Mouse (Mus musculus): ENCODE data around the gene Tmem9. TPM values are rescaled to one million over a fixed set of nuclear protein-coding genes. Genes with fewer than 3 reads are reported as not detected.
A peak's percentile ranks its signal among the peaks of the same experiment; 100 is the strongest.

Gene Tmem9
- total and polyA plus RNA-seq, 2 experiments from 2014 or later = 110 to 172 TPM

- Histone ChIP-seq H3K9me3 (ENCODE audit: low read length) (no peaks in the 10 kb centered on the region), H3K27me3 (ENCODE audit: insufficient read depth, low read length) (no peaks in the 10 kb centered on the region), H3K4me1 (ENCODE audit: insufficient read depth, low read length) (no peaks in the 10 kb centered on the region), H3K4me2 (ENCODE audit: low read depth, low read length, poor library complexity, severe bottlenecking) (no peak overlapping the region), H3K9ac (replicated peaks; ENCODE audit: low read length, poor library complexity, severe bottlenecking) (no peak overlapping the region), H3K27ac (ENCODE audit: low read depth, low read length) (no peak overlapping the region), H3K4me3 (ENCODE audit: low read depth, low read length) (no peak overlapping the region), H3K36me3 (ENCODE audit: insufficient read depth, low read length) (no peaks in the 10 kb centered on the region)
- no peak for ATAC-seq (ENCODE audit: low FRiP score)
- 93% methylated on average over 2 of the region's 2 CpGs for WGBS
- no peak for DNase-seq (ENCODE audit: low spot score)
- no peak for TF ChIP-seq CTCF (IDR thresholded peaks at IDR 0.05)
Measured at GRCm38 (mm10) chr1:136001438-136001837, 6.5 kb upstream of the Tmem9 start.

DNA sequence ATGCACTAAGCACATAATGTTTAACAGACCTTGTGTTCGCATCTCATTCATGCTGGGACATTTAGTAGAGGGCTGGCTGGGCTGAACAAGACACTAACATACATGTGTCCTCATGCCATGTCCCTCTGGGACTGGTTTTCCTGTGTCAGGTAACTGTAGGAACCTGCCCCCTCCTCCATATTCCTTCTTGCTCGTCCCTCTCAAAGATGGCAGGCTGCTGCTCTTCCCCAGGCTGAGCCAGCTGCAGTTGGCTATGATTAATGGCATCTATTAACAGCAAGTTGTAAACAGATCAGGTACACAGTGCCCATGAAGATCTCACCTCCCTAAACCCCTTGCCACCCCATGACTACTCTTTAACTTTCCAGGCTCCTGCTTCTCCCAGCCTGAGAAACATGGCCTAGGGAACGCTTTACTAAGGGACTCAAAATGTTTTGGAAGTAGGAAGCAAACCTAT, 1.6 kb upstream of the Tmem9 start, which contains the start of gene Igfn1:
Igfn1 (minus strand) TSS at position 51 of the 457 bp plus-strand sequence.
- Histone ChIP-seq H3K9me3 (ENCODE audit: low read length) (no peaks in the 10 kb centered on the region), H3K27me3 (ENCODE audit: insufficient read depth, low read length) (no peaks in the 10 kb centered on the region), H3K4me1 (ENCODE audit: insufficient read depth, low read length) (no peaks in the 10 kb centered on the region), H3K4me3 (ENCODE audit: low read depth, low read length) (peak within 1 kb of the TSS; percentile 27; the same call in 1 of the 2 replicates), H3K36me3 (ENCODE audit: insufficient read depth, low read length) (no peaks in the 10 kb centered on the region), H3K27ac (ENCODE audit: low read depth, low read length) (no peak within 1 kb of the TSS), H3K4me2 (ENCODE audit: low read depth, low read length, poor library complexity, severe bottlenecking) (peak within 1 kb of the TSS; percentile 70), H3K9ac (replicated peaks; ENCODE audit: low read length, poor library complexity, severe bottlenecking) (no peak within 1 kb of the TSS)
- no peak for ATAC-seq (ENCODE audit: low FRiP score)
- no peak for DNase-seq (ENCODE audit: low spot score)
- WGBS = 80% methylated on average over 3 of the region's 3 CpGs
- no peak for TF ChIP-seq CTCF (IDR thresholded peaks at IDR 0.05)

DNA sequence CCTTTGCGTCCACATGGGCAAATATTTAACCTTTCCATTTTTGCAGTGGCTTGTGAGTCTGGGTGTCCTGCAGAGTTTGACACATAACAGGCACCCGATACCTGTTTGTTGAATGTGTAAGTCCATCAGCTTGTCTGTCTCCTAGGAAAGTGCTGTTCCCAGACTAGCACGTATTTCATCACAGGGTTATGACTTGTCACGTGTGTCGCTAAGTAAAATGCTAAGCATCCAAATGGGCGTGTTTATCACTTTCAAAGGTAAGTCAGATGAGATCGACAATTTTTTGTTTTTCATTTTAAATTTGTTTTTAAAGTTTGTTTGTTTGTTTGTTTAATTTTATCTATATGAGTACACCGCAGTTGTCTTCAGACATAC, 196 bp downstream of the Tmem9 start:
- WGBS = 23% methylated on average over 8 of the region's 8 CpGs
- DNase-seq (ENCODE audit: low spot score) (no peak), ATAC-seq (ENCODE audit: low FRiP score) (no peak)
- peak overlapping the region; percentile 27 for H3K4me3 ChIP-seq (ENCODE audit: low read depth, low read length)
- no peak overlapping the region for H3K9ac ChIP-seq (replicated peaks; ENCODE audit: low read length, poor library complexity, severe bottlenecking)
- H3K27ac ChIP-seq (ENCODE audit: low read depth, low read length) = no peak overlapping the region
- no peak for TF ChIP-seq CTCF (IDR thresholded peaks at IDR 0.05)
- peak overlapping the region; percentile 70 for H3K4me2 ChIP-seq (ENCODE audit: low read depth, low read length, poor library complexity, severe bottlenecking)
- no peaks in the 10 kb centered on the region for H3K9me3 ChIP-seq (ENCODE audit: low read length)
- no peaks in the 10 kb centered on the region for H3K4me1 ChIP-seq (ENCODE audit: insufficient read depth, low read length)
- no peaks in the 10 kb centered on the region for H3K27me3 ChIP-seq (ENCODE audit: insufficient read depth, low read length)
- no peaks in the 10 kb centered on the region for H3K36me3 ChIP-seq (ENCODE audit: insufficient read depth, low read length)

- Histone ChIP-seq H3K27me3 (ENCODE audit: insufficient read depth, low read length) (no peaks in the 10 kb centered on the region), H3K9ac (replicated peaks; ENCODE audit: low read length, poor library complexity, severe bottlenecking) (no peak overlapping the region), H3K4me3 (ENCODE audit: low read depth, low read length) (no peak overlapping the region), H3K9me3 (ENCODE audit: low read length) (no peaks in the 10 kb centered on the region), H3K27ac (ENCODE audit: low read depth, low read length) (no peak overlapping the region), H3K4me2 (ENCODE audit: low read depth, low read length, poor library complexity, severe bottlenecking) (no peak overlapping the region), H3K36me3 (ENCODE audit: insufficient read depth, low read length) (no peaks in the 10 kb centered on the region), H3K4me1 (ENCODE audit: insufficient read depth, low read length) (no peaks in the 10 kb centered on the region)
- DNase-seq (ENCODE audit: low spot score) (no peak), ATAC-seq (ENCODE audit: low FRiP score) (no peak)
- no peak for TF ChIP-seq CTCF (IDR thresholded peaks at IDR 0.05)
- WGBS = 88% methylated on average over 4 of the region's 4 CpGs
Measured at GRCm38 (mm10) chr1:136010247-136010646, 2.3 kb downstream of the Tmem9 start.

DNA sequence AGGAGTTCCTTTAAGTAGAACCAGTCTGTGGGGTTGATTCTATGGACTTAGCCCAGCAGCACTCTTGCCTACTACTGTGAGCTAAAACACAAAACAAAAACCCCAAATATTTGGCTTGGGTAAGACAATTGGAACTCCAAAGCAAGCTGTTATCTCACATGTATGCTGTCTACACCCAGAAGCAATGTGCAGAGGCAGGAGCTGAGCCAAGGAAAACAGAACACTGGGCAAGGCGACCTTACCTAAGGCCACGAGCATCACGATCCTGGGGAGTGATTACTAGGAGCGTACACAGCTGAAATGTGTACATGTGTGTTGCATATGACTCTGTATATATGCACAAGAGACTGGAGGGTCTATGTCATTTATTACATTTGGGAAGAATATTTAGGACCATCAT, 5.6 kb downstream of the Tmem9 start:
- DNase-seq (ENCODE audit: low spot score) (no peak), ATAC-seq (ENCODE audit: low FRiP score) (no peak)
- WGBS = 83% methylated on average over 4 of the region's 4 CpGs
- H3K4me1 ChIP-seq (ENCODE audit: insufficient read depth, low read length) = 0 out of 2 replicates have a peak, but pooled peaks cover 3% of the 10 kb centered on the region
- no peak overlapping the region for H3K27ac ChIP-seq (ENCODE audit: low read depth, low read length)
- no peak overlapping the region for H3K4me3 ChIP-seq (ENCODE audit: low read depth, low read length)
- H3K36me3 ChIP-seq (ENCODE audit: insufficient read depth, low read length) = no peaks in the 10 kb centered on the region
- H3K4me2 ChIP-seq (ENCODE audit: low read depth, low read length, poor library complexity, severe bottlenecking) = no peak overlapping the region
- no peak for TF ChIP-seq CTCF (IDR thresholded peaks at IDR 0.05)
- no peaks in the 10 kb centered on the region for H3K9me3 ChIP-seq (ENCODE audit: low read length)
- H3K27me3 ChIP-seq (ENCODE audit: insufficient read depth, low read length) = no peaks in the 10 kb centered on the region
- no peak overlapping the region for H3K9ac ChIP-seq (replicated peaks; ENCODE audit: low read length, poor library complexity, severe bottlenecking)

DNA sequence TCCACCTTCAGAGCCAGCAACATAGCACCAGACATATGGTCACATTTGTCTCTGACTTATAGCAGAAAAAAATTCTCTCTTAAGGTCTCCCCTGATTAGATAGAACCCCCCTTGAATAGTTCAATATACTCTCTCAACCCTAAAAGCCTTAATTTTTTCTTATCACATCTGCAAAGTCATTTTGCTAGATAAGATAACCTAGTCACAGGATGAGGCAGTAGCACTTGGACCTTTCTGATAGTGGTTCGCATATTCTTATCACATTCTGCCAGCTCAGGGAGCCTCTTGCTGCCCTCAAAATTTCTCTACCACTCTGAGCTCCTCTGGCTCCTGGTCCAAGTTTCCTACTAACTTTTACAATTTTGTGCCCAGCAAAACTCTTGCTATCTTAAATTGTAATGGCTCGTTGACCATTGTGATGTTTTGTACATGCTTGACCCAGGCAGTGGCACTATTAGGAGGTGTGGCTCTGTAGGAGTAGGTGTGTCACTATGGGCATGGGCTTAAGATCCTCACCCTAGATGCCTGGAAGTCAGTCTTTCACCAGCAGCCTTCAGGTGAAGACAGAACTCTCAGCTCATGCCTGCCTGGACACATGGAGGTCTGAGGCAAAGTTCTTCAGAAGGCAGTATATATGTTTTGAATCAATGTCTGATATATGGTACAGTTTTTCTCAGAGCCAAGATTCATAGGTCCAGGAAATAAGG, 7.0 kb downstream of the Tmem9 start:
- ATAC-seq (ENCODE audit: low FRiP score) = no peak
- Histone ChIP-seq H3K27ac (ENCODE audit: low read depth, low read length) (no peak overlapping the region), H3K4me1 (ENCODE audit: insufficient read depth, low read length) (peaks cover 8% of the 10 kb centered on the region; the same call in 1 of the 2 replicates), H3K36me3 (ENCODE audit: insufficient read depth, low read length) (no peaks in the 10 kb centered on the region), H3K27me3 (ENCODE audit: insufficient read depth, low read length) (no peaks in the 10 kb centered on the region), H3K4me2 (ENCODE audit: low read depth, low read length, poor library complexity, severe bottlenecking) (no peak overlapping the region), H3K9ac (replicated peaks; ENCODE audit: low read length, poor library complexity, severe bottlenecking) (no peak overlapping the region), H3K9me3 (ENCODE audit: low read length) (no peaks in the 10 kb centered on the region), H3K4me3 (ENCODE audit: low read depth, low read length) (no peak overlapping the region)
- no peak for TF ChIP-seq CTCF (IDR thresholded peaks at IDR 0.05)
- DNase-seq (ENCODE audit: low spot score) = no peak
- WGBS = 86% methylated on average over 2 of the region's 2 CpGs
